Mouse (Mus musculus): ENCODE results near the gene Ptpra. TPM values are rescaled to one million over a fixed set of nuclear protein-coding genes. Genes with fewer than 3 reads are reported as not detected.
A peak's percentile ranks its signal among the peaks of the same experiment; 100 is the strongest.

The Ptpra gene
- polyA plus RNA-seq, 1 experiment from 2014 or later, result 60.7 TPM

GRCm38 (mm10) chr2:130579791-130580190, 129.7 kb downstream of the Ptpra start:
- no peaks in the 10 kb centered on the region for H3K36me3 ChIP-seq
- no peak overlapping the region for H3K27ac ChIP-seq
- H3K9me3 ChIP-seq (replicated peaks), result no peaks in the 10 kb centered on the region
- no peak overlapping the region for H3K4me2 ChIP-seq
- peaks cover 53% of the 10 kb centered on the region for H3K4me1 ChIP-seq (replicated peaks)
- H3K27me3 ChIP-seq, result peaks cover 84% of the 10 kb centered on the region
- H3K4me3 ChIP-seq, result no peak overlapping the region
- WGBS, result 11% methylated on average over 8 of the region's 8 CpGs
- no peak overlapping the region for H3K9ac ChIP-seq
- ATAC-seq (replicated peaks; ENCODE audit: insufficient number of reproducible peaks, insufficient read depth, low FRiP score, low read depth), result no peak

DNA sequence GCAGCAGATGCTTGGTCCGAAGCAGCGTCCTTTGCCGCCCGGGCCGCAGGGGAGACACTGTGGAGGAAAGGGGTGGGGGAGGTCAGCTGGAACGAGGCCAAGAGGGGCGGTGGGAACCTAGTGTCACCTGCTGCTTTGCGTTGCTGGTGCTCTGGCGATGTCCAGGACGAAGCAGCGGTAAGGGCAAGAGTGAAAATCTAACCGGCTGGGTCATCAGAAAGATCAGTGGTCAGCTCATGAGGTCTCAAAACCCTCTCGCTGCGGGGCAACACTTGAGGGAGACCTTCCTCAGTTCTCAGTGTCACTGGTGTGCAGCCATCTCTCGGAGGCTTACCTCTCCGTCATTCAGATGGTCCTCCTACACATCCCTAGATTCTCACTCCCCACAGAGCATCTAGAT, 131.1 kb downstream of the Ptpra start:
- Histone ChIP-seq H3K4me1 (replicated peaks) (peaks cover 51% of the 10 kb centered on the region), H3K4me2 (peak overlapping the region; percentile 63), H3K4me3 (peak overlapping the region; percentile 41), H3K27me3 (peaks cover 70% of the 10 kb centered on the region), H3K36me3 (no peaks in the 10 kb centered on the region), H3K9ac (no peak overlapping the region), H3K9me3 (replicated peaks) (no peaks in the 10 kb centered on the region), H3K27ac (no peak overlapping the region)
- ATAC-seq (replicated peaks; ENCODE audit: insufficient number of reproducible peaks, insufficient read depth, low FRiP score, low read depth), result no peak
- WGBS, result 5% methylated on average over 16 of the region's 16 CpGs

GRCm38 (mm10) chr2:130582552-130582951, 132.5 kb downstream of the Ptpra start, which contains the start of gene Avp:
Avp (minus strand) TSS chr2:130582554.
- H3K27me3 ChIP-seq, result peaks cover 58% of the 10 kb centered on the region
- H3K27ac ChIP-seq, result no peak within 1 kb of the TSS
- H3K4me2 ChIP-seq, result no peak within 1 kb of the TSS
- ATAC-seq (replicated peaks; ENCODE audit: insufficient number of reproducible peaks, insufficient read depth, low FRiP score, low read depth), result no peak
- 27% methylated on average over 10 of the region's 10 CpGs for WGBS
- no peaks in the 10 kb centered on the region for H3K36me3 ChIP-seq
- H3K9me3 ChIP-seq (replicated peaks), result no peaks in the 10 kb centered on the region
- peaks cover 37% of the 10 kb centered on the region for H3K4me1 ChIP-seq (replicated peaks)
- H3K9ac ChIP-seq, result no peak within 1 kb of the TSS
- H3K4me3 ChIP-seq, result no peak within 1 kb of the TSS

DNA sequence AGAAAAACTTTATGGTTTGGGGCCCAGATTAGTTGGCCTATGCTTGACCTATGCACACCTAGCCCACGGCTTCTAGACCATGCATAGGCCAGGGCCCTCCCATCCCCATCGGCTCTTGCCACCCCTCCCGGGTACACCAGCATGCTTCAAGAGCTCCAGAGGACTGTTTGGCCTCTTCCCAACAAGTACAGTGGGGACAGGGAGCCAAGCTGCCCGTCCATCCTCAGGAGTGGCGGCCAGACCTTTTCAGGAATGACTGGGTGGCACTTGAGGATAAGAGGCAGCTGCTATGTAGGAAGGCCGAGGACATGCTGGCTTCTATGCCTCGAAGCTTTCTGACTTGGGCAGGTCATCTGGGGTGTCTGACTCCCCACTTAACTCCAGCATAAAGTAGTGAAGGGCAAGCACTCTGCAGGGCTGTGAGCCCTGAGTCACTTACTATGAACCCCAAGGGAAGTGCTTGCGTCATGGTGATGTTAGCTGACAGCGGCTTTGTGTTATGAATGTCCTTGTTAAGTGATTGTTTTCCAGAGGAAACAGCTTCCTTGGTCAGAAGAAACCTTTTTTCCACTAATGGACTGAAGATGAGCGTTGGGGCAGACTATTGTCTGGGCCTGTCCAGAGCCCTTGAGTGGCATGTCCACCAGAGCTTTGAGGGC, 134.0 kb downstream of the Ptpra start:
- Histone ChIP-seq H3K4me2 (no peak overlapping the region), H3K9ac (no peak overlapping the region), H3K27ac (no peak overlapping the region), H3K9me3 (replicated peaks) (no peaks in the 10 kb centered on the region), H3K4me1 (replicated peaks) (peaks cover 32% of the 10 kb centered on the region), H3K4me3 (no peak overlapping the region), H3K27me3 (peaks cover 43% of the 10 kb centered on the region), H3K36me3 (no peaks in the 10 kb centered on the region)
- ATAC-seq (replicated peaks; ENCODE audit: insufficient number of reproducible peaks, insufficient read depth, low FRiP score, low read depth), result no peak
- 47% methylated on average over 10 of the region's 10 CpGs for WGBS

GRCm38 (mm10) chr2:130586016-130586415, 135.9 kb downstream of the Ptpra start:
- H3K4me2 ChIP-seq, result no peak overlapping the region
- WGBS, result 79% methylated on average over 6 of the region's 6 CpGs
- peaks cover 20% of the 10 kb centered on the region for H3K4me1 ChIP-seq (replicated peaks)

GRCm38 (mm10) chr2:130588373-130588772, 138.3 kb downstream of the Ptpra start:
- Histone ChIP-seq H3K9me3 (replicated peaks) (no peaks in the 10 kb centered on the region), H3K9ac (no peak overlapping the region), H3K27ac (no peak overlapping the region), H3K4me1 (replicated peaks) (peaks cover 12% of the 10 kb centered on the region), H3K27me3 (no peaks in the 10 kb centered on the region), H3K4me2 (no peak overlapping the region), H3K4me3 (no peak overlapping the region), H3K36me3 (0 out of 2 replicates have a peak, but pooled peaks cover 6% of the 10 kb centered on the region)
- 44% methylated on average over 2 of the region's 2 CpGs for WGBS
- no peak for ATAC-seq (replicated peaks; ENCODE audit: insufficient number of reproducible peaks, insufficient read depth, low FRiP score, low read depth)

More at GRCm38 (mm10) chr2:130586016-130586415, 135.9 kb downstream of the Ptpra start:
- H3K9me3 ChIP-seq (replicated peaks), result no peaks in the 10 kb centered on the region
- 0 out of 2 replicates have a peak, but pooled peaks cover under 1% of the 10 kb centered on the region for H3K36me3 ChIP-seq
- H3K27ac ChIP-seq, result no peak overlapping the region
- no peak for ATAC-seq (replicated peaks; ENCODE audit: insufficient number of reproducible peaks, insufficient read depth, low FRiP score, low read depth)
- peaks cover 23% of the 10 kb centered on the region for H3K27me3 ChIP-seq
- no peak overlapping the region for H3K9ac ChIP-seq
- H3K4me3 ChIP-seq, result no peak overlapping the region

DNA sequence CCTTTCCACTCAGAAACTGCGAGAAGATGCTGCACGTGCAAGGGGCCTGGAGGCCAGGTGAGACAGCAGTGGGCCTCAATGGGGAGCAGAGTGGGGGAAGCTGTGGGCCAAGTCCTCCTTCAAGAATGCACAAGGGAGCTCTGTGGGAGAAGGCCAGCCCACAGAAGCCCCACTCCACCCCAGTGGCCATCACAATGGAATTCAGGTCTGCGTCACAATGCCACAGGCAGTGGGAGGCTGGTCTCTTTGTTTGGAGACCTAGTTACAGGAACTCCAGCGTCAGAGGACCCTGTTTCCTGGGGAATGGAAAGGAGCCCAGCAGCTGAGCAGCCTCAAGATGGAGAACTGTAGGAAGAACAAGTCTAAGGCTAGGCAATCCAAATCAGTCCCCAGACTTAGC, 139.1 kb downstream of the Ptpra start:
- Histone ChIP-seq H3K27ac (no peak overlapping the region), H3K9me3 (replicated peaks) (no peaks in the 10 kb centered on the region), H3K4me1 (replicated peaks) (peaks cover 5% of the 10 kb centered on the region; the same call in 1 of the 2 replicates), H3K36me3 (0 out of 2 replicates have a peak, but pooled peaks cover 6% of the 10 kb centered on the region), H3K9ac (no peak overlapping the region), H3K27me3 (no peaks in the 10 kb centered on the region), H3K4me3 (no peak overlapping the region), H3K4me2 (no peak overlapping the region)
- ATAC-seq (replicated peaks; ENCODE audit: insufficient number of reproducible peaks, insufficient read depth, low FRiP score, low read depth), result no peak
- 74% methylated on average over 4 of the region's 4 CpGs for WGBS

- 92% methylated on average over 2 of the region's 2 CpGs for WGBS
- Histone ChIP-seq H3K36me3 (0 out of 2 replicates have a peak, but pooled peaks cover 6% of the 10 kb centered on the region), H3K9ac (no peak overlapping the region), H3K4me2 (no peak overlapping the region), H3K27me3 (no peaks in the 10 kb centered on the region), H3K4me1 (replicated peaks) (0 out of 2 replicates have a peak, but pooled peaks cover 4% of the 10 kb centered on the region), H3K9me3 (replicated peaks) (no peaks in the 10 kb centered on the region), H3K27ac (no peak overlapping the region), H3K4me3 (no peak overlapping the region)
- ATAC-seq (replicated peaks; ENCODE audit: insufficient number of reproducible peaks, insufficient read depth, low FRiP score, low read depth), result no peak
Observed at GRCm38 (mm10) chr2:130589761-130590160, 139.7 kb downstream of the Ptpra start.

GRCm38 (mm10) chr2:130591016-130591415, 140.9 kb downstream of the Ptpra start:
- H3K4me2 ChIP-seq, result no peak overlapping the region
- no peak for ATAC-seq (replicated peaks; ENCODE audit: insufficient number of reproducible peaks, insufficient read depth, low FRiP score, low read depth)
- no peak overlapping the region for H3K4me3 ChIP-seq
- 88% methylated on average over 2 of the region's 2 CpGs for WGBS
- peaks cover 18% of the 10 kb centered on the region; the same call in 1 of the 2 replicates for H3K36me3 ChIP-seq
- no peaks in the 10 kb centered on the region for H3K9me3 ChIP-seq (replicated peaks)
- no peak overlapping the region for H3K9ac ChIP-seq
- H3K4me1 ChIP-seq (replicated peaks), result 0 out of 2 replicates have a peak, but pooled peaks cover 4% of the 10 kb centered on the region
- H3K27me3 ChIP-seq, result no peaks in the 10 kb centered on the region
- no peak overlapping the region for H3K27ac ChIP-seq

- Histone ChIP-seq H3K4me3 (no peak overlapping the region), H3K9ac (no peak overlapping the region), H3K9me3 (replicated peaks) (no peaks in the 10 kb centered on the region), H3K4me2 (no peak overlapping the region), H3K4me1 (replicated peaks) (no peaks in the 10 kb centered on the region), H3K27me3 (no peaks in the 10 kb centered on the region), H3K27ac (no peak overlapping the region), H3K36me3 (peaks cover 39% of the 10 kb centered on the region)
- 70% methylated on average over 1 of the region's 1 CpGs for WGBS
- ATAC-seq (replicated peaks; ENCODE audit: insufficient number of reproducible peaks, insufficient read depth, low FRiP score, low read depth), result no peak
Observed at GRCm38 (mm10) chr2:130595596-130595995, 145.5 kb downstream of the Ptpra start.

GRCm38 (mm10) chr2:130597601-130598010, 147.5 kb downstream of the Ptpra start:
- ATAC-seq (replicated peaks; ENCODE audit: insufficient number of reproducible peaks, insufficient read depth, low FRiP score, low read depth), result no peak

DNA sequence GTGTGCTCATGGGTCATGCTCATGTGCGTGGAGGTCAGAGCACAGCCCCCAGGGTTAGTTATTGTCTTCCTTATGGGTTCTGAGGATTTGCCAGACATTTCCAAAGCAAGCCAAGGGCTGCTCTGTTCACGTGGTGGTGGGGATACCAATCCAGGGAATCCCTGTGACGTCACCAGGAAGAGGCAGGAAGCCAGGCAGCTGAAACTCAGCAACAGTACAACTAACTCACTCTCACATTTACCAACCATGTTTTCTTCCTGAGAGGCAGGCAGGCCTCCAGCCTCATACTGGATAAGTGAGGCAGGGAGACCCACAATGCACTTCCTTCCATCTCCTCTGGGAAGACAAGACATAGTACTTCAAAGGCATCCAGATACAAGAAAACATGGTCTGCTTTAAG, 148.3 kb downstream of the Ptpra start:
- Histone ChIP-seq H3K27ac (peak overlapping the region; percentile 30; the same call in 1 of the 2 replicates), H3K9ac (no peak overlapping the region), H3K36me3 (peaks cover 53% of the 10 kb centered on the region), H3K4me1 (replicated peaks) (no peaks in the 10 kb centered on the region), H3K4me3 (no peak overlapping the region), H3K27me3 (no peaks in the 10 kb centered on the region), H3K9me3 (replicated peaks) (no peaks in the 10 kb centered on the region), H3K4me2 (no peak overlapping the region)
- 65% methylated on average over 3 of the region's 3 CpGs for WGBS
- ATAC-seq (replicated peaks; ENCODE audit: insufficient number of reproducible peaks, insufficient read depth, low FRiP score, low read depth), result 0 out of 2 replicates have a peak, but pooled peaks have one; percentile 47

More at GRCm38 (mm10) chr2:130597601-130598010, 147.5 kb downstream of the Ptpra start:
- Histone ChIP-seq H3K9me3 (replicated peaks) (no peaks in the 10 kb centered on the region), H3K4me3 (no peak overlapping the region), H3K9ac (no peak overlapping the region), H3K27ac (no peak overlapping the region), H3K4me1 (replicated peaks) (no peaks in the 10 kb centered on the region), H3K36me3 (peaks cover 46% of the 10 kb centered on the region), H3K27me3 (no peaks in the 10 kb centered on the region), H3K4me2 (no peak overlapping the region)
- 13% methylated on average over 1 of the region's 1 CpGs for WGBS
